Mouse (Mus musculus): ENCODE data around the gene D430041D05Rik.

Gene D430041D05Rik

DNA sequence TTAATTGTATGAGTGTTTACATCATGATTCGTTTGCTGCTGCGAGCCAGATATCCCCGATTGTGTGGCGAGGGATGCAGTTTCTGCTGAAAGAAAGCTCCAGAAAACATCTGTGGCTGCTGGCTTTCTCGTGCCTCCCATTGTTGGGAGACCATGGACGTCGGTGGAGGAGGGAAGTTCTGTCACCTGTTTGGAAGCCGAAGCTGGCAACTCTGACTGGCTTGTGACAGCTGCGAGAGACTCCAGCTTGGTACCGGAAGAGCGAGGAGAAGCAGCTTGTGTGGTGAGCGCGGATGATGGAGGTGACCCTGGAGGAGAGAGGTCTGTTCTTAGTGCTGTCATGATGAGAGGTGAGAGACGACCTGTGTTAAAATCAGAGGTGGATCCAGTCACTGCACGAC, 154.2 kb downstream of the D430041D05Rik start:
- DNase-seq = no peak

DNA sequence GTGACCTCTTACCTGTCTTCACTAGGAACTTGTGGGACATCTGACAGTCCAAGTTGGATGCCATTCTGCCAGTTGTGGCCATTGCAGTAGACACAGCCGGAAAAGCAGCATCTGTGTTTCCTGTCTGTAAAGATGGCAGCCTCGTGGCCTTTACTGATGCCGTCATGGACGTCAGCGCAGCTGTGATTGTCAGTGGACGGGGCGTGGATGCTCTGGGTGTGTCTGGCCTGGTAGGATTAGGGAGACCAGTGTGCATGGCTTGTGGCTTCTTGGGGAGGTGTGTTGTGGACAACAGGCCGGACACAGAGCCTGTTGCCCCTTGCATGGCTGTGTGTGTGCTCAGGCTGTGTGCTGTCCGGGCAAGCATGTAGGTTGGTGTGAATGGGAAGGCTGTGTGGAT, 155.9 kb downstream of the D430041D05Rik start:
- no peak for DNase-seq

DNA sequence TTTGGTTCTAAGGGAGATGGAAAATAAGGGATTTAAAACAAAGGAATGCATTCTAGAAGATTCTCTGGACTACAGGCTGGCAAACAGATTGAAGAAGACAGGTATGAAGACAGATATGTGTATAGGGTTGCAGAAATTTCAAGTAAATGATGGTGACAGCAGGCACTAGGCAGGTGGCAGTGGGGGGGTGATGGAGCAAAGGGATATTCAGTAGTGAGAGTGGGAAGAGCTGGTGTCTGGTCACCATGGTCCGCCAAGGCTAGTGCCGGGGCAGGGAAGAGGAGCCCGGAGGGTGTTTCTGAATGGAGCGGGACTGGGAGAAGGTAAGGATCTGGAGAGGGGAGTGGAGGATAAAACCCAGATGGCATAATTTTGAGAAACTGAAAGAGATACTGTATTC, 157.5 kb downstream of the D430041D05Rik start:
- no peak for DNase-seq

DNA sequence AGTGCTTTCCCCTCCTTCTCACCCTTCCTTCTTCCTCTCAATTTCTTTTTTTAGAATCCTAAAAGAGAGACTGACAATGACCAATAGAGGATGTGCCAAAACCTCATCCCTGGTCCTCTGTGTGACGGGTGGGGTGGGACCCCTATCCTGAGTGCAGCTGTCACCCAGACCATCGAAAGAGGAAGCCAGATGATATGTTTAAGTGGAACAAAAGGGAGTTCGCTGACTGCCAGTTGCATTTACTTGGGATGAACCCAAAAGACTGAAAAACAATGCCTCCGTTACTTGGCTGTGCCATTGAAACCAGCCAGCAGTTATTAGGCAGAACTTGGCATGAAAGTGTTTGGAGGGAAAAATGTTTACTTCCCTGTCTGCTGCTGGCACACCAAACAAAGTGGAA, 159.2 kb downstream of the D430041D05Rik start:
- DNase-seq = no peak

DNA sequence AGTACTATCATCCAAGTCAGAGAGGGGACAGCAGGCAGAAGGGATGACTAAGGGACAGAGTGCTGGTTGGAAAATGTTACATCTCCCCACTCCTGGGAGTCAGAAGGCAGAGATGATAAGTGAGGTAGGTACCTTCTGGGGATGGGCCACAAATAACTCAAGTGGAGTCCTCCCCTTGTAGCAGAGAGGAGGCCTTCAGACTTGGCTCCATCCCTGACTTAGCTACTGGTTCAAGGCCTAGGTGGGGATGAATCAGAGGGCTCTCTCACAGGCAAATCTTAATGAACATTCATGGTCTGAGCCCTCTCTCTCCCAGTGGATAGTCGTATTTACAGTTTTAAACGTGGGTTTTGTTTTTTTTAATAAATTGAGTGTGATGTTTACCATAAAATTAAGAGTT, 161.0 kb downstream of the D430041D05Rik start:
- no peak for DNase-seq

DNA sequence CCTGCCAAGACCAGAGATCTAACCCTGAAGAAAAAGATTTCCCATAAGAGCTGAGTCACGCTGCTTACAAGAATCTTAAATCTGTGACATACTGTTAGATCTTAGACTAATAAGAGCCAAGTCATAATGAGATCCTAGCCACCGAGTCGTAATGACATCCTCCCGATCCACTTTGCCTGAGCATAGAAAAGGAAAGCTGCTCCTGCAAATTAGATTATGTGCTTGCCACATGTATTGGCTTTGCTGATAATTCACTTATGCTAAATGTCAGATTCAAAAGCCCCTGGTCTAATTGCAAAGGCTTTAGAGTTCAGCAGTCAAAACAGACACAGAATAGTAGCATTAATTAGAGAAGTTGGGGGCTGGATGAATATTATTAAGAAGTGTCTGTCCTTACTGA, 164.0 kb downstream of the D430041D05Rik start:
- DNase-seq = no peak

DNA sequence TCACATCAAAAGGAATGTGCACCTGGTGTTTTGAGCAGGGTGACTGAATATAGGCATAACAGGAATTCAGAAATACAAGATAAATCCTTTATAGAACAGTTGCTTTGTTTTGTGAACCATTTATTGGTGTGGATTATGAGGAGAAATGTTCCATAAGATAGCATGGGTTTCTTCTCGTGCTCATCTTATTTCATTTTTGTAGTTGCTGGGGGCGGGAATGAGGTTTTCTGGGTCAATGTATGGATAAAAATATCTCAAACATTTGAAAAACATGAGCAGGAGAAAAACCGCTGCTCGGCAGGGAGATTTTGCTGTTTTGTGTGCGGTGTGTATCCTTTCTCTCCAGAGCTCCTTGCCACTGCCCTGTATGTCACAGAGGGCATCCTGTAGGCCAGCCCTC, 168.8 kb downstream of the D430041D05Rik start:
- no peak for DNase-seq

DNA sequence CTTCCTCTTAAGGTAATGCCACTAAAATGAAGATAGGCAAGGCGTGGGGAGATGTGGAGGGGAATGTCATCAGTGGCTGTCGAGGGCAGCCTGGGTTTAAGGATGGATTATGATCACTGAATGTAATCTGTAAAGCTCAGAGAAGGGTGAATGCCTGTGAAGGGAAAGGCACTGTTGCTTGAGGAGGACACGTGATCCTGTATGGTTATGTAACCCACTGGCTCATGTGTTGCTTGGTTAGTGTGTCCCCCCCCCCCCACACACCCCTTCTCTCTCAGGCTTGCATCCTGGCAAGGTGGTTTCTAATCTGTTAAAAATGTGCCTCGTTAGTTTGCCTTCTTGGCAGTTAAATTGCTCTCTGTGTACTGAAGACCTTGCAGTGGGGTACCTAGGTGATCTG, 173.7 kb downstream of the D430041D05Rik start:
- no peak for DNase-seq

DNA sequence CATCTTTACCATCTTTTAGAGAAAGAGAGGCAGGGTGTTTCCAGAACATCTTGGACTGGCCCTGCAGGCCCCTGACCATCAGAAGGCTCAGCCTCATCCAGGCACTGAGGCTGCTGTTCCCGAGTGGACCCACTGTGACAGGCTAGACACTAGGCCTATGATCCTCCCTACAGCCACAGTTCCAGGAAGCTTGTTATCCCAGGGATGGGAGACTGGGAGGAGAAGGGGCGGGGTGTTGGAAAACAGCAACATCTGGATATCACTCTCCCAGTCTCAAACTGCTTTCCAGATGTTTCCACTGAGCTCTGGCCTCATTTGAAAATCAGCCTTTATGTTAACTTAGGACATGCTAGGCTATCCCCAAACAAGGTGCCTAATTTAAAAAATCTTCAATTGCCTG, 180.4 kb downstream of the D430041D05Rik start:
- no peak for DNase-seq

DNA sequence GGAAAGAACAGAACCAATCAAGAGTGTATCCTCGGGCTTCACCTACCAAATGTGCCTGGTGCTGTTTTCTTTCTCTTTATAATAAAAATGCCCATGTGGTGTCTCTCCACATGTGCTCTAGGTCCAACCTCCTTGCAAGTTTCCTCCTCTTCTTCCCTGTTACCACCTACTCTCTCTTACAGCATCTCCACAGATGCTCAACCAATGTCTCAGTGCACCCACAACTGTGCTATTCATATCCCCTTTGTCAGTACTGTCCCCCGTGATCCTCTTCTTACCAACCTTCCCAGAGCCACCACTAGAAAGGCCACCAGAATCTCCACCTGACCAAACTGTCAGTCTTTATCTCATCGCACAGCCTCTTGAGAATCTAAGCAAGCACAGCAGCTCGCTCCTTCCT, 184.8 kb downstream of the D430041D05Rik start:
- DNase-seq = no peak

DNA sequence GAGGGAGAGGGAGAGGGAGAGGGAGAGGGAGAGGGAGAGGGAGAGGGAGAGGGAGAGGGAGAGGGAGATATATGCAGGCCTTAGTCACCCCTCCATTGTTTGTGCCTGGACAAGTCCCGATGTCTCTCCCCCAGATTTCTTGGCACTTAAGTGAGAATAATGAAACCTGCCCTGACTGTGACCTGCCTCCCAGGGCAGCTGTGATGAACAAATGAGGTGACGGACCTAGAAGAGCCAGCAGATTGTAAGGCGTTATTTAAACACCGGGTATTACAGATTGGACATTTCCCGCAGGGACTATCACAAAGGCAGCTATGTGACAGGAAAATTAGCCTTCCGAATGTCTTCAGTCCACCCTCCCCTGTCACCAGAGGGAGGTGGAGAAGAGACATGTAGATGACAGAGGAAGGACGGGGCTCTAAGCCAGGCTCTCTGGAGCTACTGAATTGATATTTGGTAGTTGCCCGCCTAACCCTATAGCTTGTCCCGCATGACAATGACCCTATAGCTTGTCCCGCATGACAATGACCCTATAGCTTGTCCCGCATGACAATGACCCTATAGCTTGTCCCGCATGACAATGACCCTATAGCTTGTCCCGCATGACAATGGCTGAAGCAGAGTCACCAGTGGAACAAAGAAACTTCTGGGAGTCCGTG, 191.0 kb downstream of the D430041D05Rik start:
- no peak for DNase-seq

DNA sequence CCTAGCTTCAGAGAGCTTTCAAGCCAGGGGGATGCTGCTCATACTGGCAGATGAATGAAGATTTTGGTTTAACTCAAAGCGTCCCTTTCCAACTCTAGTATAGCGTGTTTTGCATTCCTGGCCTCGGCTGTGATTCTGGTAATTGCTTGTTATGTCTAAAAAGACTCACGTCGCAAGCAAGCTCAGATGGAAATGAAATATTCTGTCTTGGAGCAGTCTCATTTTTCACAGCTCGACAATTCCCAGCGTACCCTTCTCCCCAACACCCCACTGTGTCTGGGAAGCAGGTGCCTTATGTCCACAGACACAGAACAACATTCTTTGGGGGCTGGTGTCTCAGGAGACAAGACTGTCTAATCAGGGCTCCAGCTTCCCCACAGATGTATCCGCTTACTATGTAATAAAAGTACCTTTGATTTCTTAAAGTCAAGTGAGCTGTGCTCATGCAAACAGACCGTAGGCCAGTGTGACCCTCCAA, 192.2 kb downstream of the D430041D05Rik start:
- peak in 1 of 2 experiments; percentile 10 for DNase-seq

DNA sequence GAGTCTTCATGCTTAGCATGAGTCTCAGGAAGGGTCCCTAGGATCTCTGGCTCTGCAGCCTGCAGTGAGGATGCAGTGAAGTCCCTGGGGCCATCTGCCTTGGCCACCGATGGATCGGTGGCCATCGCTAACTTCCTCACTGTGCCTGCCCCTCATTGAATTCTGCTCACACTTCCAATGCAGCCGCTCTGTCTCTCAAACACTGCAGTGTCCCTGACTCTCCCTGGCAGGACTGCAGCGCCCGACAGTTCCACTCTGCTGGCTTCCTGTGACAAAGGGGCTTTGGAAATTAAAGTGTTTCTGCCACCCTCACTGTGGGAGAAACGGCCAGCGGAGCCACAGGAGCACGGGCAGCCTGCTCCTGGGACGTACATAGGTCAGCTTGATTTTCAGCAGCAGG, 192.7 kb downstream of the D430041D05Rik start:
- DNase-seq = no peak

DNA sequence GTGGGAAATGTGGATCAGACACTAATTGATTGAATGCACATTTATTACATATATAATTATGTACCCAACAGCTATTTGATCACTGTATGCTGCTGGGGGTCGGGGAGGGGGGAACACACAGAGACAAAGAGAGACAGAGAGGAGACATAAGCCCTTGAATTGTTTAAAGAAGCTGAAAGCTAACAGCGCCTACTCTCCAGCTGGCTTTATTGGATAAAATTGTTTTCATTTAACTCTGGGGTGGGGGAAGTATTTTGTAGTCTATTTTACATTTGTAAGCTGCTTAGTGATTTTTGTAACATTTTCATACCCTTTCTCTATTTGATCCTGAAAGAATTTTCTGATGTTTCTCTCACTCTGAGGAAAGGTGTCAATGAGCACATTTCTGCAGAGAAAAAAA, 201.4 kb downstream of the D430041D05Rik start:
- DNase-seq = no peak

DNA sequence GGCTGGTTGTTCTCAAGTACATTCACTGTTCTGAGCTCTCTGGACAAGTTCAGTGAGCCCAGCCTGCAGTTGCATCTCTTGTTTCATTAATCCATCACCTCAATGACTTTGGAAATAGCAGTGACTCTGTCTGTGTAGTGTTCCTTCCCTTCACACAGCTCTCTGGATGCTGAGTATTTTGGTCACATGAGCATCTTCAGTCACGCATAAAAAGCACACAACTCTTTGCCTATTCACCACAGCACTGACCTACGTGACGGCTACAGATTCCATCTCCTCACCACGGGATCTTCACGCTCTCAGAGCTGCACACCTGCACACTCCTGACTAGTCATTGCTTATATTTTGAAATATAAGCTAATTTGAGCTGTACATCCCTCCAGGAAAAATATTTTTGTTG, 202.4 kb downstream of the D430041D05Rik start:
- no peak for DNase-seq

DNA sequence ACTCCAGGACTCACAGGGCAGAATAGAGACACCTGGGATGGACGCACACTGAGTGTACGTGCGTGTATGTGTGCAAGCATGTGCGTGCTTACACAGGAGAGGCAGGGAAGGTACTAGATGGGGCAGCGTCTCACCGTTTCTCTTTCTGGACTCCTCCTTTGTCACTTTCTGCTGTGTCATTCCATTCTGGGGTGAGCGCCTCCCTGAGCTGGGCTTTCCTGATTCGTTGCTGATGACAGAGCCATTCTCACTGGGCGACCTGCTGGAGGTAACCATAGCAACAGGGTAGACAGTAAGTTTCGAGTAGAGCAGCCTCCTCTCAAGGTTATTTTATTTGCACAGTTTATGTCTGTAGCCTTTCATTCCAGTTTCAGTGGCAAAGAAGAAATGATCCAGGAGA, 202.9 kb downstream of the D430041D05Rik start:
- DNase-seq = no peak

DNA sequence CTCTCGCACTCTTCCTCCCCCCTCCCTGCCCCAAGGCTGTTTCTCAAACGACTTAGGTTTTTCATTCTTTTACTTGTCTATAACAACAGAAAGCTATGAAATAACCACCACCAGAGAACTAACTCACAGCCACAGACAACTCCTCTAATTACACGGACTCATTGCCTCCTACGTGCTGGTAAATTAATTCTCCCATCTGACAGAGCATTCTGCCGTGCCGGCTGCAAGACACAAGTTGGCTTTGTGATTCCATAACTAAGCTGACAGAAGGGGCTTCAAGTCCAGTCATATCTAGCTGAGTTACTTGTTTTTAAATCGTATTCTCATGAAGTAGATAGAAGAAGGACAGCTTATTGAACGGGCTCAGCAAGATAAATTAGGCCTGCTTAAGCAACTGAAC, 205.2 kb downstream of the D430041D05Rik start:
- no peak for DNase-seq

DNA sequence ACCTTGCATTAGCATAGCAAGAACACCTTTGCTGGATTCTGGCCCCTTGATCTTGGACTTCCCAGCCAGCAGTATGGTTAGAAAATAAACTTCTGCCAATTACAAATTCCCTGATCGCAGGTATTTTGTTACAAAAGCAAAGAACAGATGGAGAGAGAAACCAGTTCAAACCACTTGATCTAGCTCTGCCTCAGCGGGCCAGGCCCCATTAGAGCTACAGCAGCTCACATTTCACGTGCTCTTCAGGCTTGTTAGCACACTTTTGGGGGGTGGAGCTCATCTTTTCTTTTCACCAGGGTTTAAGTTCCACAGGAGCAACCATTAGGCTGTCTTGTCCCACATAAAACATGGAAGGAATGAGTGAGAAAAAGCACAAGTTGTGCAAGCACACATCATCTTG, 210.6 kb downstream of the D430041D05Rik start:
- no peak for DNase-seq

DNA sequence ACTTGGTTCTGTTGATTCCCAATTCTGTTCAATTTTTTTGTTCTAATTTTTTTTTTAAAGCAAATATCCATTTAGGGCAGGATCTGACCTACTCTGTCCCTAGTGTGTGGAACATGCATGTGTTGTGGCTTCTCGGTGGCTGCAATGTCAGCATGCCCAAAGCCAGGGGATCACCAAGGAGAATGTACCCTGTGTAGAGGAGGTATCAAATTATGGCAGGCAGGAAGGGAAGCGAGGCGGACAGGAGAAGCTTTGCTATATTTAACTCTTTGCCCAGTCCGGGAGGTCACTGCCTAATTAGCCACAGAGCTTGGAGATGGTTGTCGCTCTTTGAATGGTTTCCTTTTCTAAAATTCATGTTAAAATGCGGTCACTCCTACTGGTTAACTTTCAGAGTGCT, 212.6 kb downstream of the D430041D05Rik start:
- no peak for DNase-seq

DNA sequence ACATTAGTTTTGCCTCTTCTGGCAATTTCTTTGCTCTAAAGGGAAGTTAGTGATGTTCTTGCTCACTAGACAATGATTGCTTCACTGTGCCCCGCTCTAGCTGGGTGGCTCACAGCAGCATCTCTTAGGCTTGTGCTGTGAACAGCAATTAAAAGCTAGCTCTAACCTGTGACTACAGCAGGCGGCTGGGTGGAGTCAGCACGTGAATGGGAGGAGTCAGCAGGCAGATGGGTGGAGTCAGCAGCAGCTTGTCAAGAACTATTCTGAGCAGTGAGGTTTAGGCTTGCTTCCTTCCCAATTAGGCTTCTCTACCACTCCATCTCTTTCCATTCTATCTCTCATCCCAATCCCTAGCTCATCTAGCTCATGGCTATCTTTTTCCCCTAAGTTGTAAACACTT, 213.5 kb downstream of the D430041D05Rik start:
- DNase-seq = peak; percentile 32 to 41

DNA sequence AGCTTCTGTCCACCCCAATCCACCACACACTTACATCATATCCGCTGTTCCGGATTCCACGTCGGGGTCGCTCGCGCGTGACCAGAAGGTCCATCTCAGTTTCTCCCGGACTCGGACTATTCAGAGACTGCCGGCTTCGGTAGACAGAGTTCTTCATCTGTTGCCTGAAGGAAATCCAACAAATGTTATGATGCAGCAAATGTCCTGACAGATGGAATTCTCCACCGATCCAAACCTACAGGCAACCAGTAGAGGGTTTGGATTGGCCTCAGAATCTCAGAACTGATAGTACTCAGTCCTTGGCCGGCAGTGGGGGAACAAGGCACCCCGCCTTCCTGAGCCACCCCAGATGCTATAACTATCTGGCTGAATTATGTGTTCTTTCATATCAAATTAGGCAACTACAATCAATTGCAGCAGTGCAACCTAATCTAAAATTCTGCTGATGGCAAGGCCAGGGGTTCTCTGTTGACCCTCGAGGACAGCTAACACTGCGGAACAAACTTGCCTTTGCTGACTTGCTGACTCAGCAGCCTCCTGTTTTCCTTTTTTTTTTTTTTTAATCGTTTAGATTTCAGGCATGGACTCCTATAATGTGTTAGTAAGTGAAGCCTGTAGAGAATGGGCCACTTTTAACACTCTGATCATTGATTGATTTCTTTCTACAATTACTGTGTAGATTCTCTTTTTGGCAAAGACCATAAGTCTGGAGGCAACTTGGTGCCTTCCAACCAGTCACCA, 218.2 kb downstream of the D430041D05Rik start:
- no peak for DNase-seq

DNA sequence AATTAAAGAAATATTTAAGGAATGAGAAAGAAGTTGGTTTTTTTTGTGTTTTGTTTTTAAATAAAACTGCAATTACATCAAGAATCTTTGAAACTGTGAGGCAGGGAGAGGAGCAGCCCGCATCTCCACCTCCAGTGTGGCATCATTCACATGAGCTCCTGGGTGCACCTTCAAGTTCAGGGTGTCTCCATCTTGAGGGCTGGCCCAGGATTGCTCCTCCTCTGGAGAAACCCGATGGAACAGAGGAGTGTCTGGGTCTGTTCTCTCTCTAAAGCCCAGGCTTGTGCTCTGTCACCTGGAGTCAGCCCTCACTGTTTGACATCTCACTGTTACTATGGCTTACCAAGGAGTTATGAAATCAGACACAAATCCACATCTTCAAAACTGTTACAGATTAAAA, 219.1 kb downstream of the D430041D05Rik start:
- DNase-seq = no peak

DNA sequence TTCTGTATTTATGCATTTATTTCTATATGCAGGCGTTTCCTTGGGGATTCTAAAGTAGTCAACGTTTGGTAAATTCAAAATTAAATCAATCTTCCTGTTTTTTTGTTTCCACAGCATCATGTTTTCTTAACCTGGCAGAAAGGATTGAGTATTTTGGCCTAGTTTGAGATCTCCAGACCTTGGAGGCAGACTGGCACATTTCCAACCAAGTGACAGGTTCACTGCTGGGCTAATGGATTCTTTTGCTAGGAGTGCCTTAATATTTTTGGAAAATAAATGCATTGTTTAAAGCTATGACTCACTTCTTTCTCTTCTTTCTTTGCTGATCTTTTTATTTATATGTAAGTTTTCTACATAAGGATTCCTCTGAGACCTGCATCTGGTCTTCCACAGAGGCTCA, 222.0 kb downstream of the D430041D05Rik start:
- DNase-seq = no peak

DNA sequence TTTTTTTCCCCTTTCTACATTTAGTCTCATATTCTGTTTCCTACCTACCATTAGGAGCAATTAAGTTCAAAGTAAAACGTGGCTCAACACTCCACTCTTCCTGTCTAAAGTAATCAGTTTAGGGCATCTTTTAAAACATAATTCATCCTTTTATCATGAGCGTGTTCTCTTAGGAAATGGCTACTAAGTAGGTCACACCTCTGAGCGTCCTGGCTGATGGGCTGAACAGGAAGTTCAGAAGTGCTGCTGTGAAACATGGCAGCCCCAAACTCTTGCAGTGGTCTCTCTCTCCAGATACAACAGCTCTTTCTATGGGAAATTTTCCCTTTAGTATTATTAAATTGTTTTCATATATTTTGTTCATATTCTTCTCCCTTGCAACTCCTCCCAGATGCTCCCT, 223.7 kb downstream of the D430041D05Rik start:
- no peak for DNase-seq

DNA sequence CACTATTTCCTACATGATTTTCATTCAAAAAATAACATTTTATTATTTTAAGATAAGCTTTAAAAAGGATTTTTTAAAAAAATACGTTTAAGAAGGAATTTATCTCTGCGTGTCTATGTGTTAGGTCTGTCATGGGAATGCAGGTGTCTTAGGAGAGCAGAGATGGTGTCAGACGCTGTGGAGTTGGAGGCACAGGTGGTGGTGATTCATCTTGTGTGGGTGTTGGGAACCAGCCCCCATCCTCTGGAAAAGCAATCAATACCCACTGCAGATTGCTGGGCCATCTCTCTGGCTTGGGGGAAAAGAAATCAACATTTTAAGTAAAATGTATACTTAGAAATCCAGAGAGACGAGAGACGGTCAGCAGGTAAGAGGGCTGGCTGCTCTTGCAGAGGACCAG, 225.2 kb downstream of the D430041D05Rik start:
- no peak for DNase-seq
